Mouse (Mus musculus) liver, adult 2 months (tissue): ENCODE data around the gene Gm2696.

Source experiments
- CTCF ChIP-seq: fragments of 200-500 bp; IDR thresholded peaks from 2 replicates; pipeline ENCODE4 v1.5.1; 2011; ENCODE audit warnings: low read depth, low read length, control low read depth
- POLR2A ChIP-seq: fragments of 200-500 bp; IDR thresholded peaks from 2 replicates; pipeline ENCODE4 v1.6.1; 2011; ENCODE audit warnings: low read length, control low read depth; ENCODE audit not compliant: insufficient read depth; ENCODE audit errors: extremely low read depth

DNA sequence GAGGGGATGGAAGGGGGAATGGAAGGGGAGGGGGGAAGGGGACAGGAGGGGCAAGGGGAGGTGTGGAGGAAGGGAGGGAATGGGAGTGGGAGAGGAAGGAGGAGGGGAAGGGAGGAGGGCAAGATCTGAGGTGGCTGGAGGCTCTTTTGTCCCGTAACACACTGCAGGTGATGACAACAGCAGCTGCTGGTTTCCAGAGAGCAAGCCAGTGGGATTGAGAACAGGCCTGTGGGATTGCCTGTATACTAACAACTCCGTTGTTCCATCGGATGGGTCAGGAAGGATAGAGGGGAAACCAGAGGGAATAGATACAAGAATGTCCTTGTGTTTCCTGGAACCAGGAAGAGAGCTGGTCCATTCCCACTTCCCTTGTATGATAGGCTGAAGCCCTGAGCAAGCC is 16.8 kb upstream of the Gm2696 start:
- no peak for TF ChIP-seq CTCF
- no peak for TF ChIP-seq POLR2A
